Mouse (Mus musculus): ENCODE results near the gene Cntrl. TPM values are rescaled to one million over a fixed set of nuclear protein-coding genes. Genes with fewer than 3 reads are reported as not detected.
A peak's percentile ranks its signal among the peaks of the same experiment; 100 is the strongest.

Gene Cntrl
- 32.0 and 34.5 TPM in 2 replicates for polyA plus RNA-seq (2016; fragmentation: Nextera tagmentation; extraction: Ambion mirVana)

GRCm38 (mm10) chr2:35109141-35109923 is at the start of gene Cntrl:
TSS of gene Cntrl (plus strand) at chr2:35109492.
- H3K4me2 ChIP-seq = peak within 1 kb of the TSS; percentile 67
- no peaks in the 10 kb centered on the region for H3K27me3 ChIP-seq
- WGBS = under 1% methylated on average over 62 of the region's 62 CpGs
- H3K9me3 ChIP-seq = no peaks in the 10 kb centered on the region
- peak within 1 kb of the TSS; percentile 81 for H3K9ac ChIP-seq (replicated peaks)
- H3K36me3 ChIP-seq = no peaks in the 10 kb centered on the region
- peak within 1 kb of the TSS; percentile 84 for H3K27ac ChIP-seq
- peak within 1 kb of the TSS; percentile 80 for H3K4me3 ChIP-seq (replicated peaks)
- ATAC-seq (ENCODE audit: insufficient number of reproducible peaks, insufficient read depth, low FRiP score, low TSS enrichment, low read depth) = peak; percentile 95
- peaks cover 3% of the 10 kb centered on the region; the same call in 1 of the 2 replicates for H3K4me1 ChIP-seq (replicated peaks)

- Histone ChIP-seq H3K4me2 (no peak overlapping the region), H3K9ac (replicated peaks) (no peak overlapping the region), H3K36me3 (no peaks in the 10 kb centered on the region), H3K27me3 (no peaks in the 10 kb centered on the region), H3K27ac (no peak overlapping the region), H3K9me3 (no peaks in the 10 kb centered on the region), H3K4me1 (replicated peaks) (no peaks in the 10 kb centered on the region), H3K4me3 (replicated peaks) (no peak overlapping the region)
- 81% methylated on average over 5 of the region's 5 CpGs for WGBS
- ATAC-seq (ENCODE audit: insufficient number of reproducible peaks, insufficient read depth, low FRiP score, low TSS enrichment, low read depth) = no peak
Measured at GRCm38 (mm10) chr2:35060256-35060655, 49.0 kb upstream of the Cntrl start.

GRCm38 (mm10) chr2:35060897-35061296 is 48.4 kb upstream of the Cntrl start:
- Histone ChIP-seq H3K36me3 (no peaks in the 10 kb centered on the region), H3K4me3 (replicated peaks) (no peak overlapping the region), H3K9ac (replicated peaks) (no peak overlapping the region), H3K27me3 (no peaks in the 10 kb centered on the region), H3K4me2 (no peak overlapping the region), H3K9me3 (no peaks in the 10 kb centered on the region), H3K4me1 (replicated peaks) (no peaks in the 10 kb centered on the region), H3K27ac (no peak overlapping the region)
- ATAC-seq (ENCODE audit: insufficient number of reproducible peaks, insufficient read depth, low FRiP score, low TSS enrichment, low read depth) = no peak
- 58% methylated on average over 6 of the region's 6 CpGs for WGBS

GRCm38 (mm10) chr2:35061338-35061737 is 48.0 kb upstream of the Cntrl start, which contains the start of gene Hc:
TSS of gene Hc (minus strand) at chr2:35061438.
- Histone ChIP-seq H3K27ac (no peak within 1 kb of the TSS), H3K4me2 (no peak within 1 kb of the TSS), H3K9me3 (no peaks in the 10 kb centered on the region), H3K4me1 (replicated peaks) (no peaks in the 10 kb centered on the region), H3K9ac (replicated peaks) (no peak within 1 kb of the TSS), H3K27me3 (no peaks in the 10 kb centered on the region), H3K36me3 (no peaks in the 10 kb centered on the region), H3K4me3 (replicated peaks) (no peak within 1 kb of the TSS)
- 81% methylated on average over 5 of the region's 5 CpGs for WGBS
- no peak for ATAC-seq (ENCODE audit: insufficient number of reproducible peaks, insufficient read depth, low FRiP score, low TSS enrichment, low read depth)

GRCm38 (mm10) chr2:35063333-35064030 is 45.8 kb upstream of the Cntrl start:
- Histone ChIP-seq H3K4me1 (replicated peaks) (no peaks in the 10 kb centered on the region), H3K4me2 (no peak overlapping the region), H3K36me3 (no peaks in the 10 kb centered on the region), H3K9ac (replicated peaks) (no peak overlapping the region), H3K27ac (no peak overlapping the region), H3K9me3 (no peaks in the 10 kb centered on the region), H3K4me3 (replicated peaks) (no peak overlapping the region), H3K27me3 (no peaks in the 10 kb centered on the region)
- ATAC-seq (ENCODE audit: insufficient number of reproducible peaks, insufficient read depth, low FRiP score, low TSS enrichment, low read depth) = no peak
- whole genome bisulfite sequencing = 92% methylated on average over 6 of the region's 6 CpGs

- Histone ChIP-seq H3K27ac (no peak overlapping the region), H3K4me2 (no peak overlapping the region), H3K4me1 (replicated peaks) (no peaks in the 10 kb centered on the region), H3K27me3 (no peaks in the 10 kb centered on the region), H3K4me3 (replicated peaks) (no peak overlapping the region), H3K9me3 (no peaks in the 10 kb centered on the region), H3K36me3 (no peaks in the 10 kb centered on the region), H3K9ac (replicated peaks) (no peak overlapping the region)
- no peak for ATAC-seq (ENCODE audit: insufficient number of reproducible peaks, insufficient read depth, low FRiP score, low TSS enrichment, low read depth)
- WGBS = 87% methylated on average over 13 of the region's 13 CpGs
Measured at GRCm38 (mm10) chr2:35066525-35067082, 42.7 kb upstream of the Cntrl start.

GRCm38 (mm10) chr2:35067117-35067516 is 42.2 kb upstream of the Cntrl start:
- no peak for ATAC-seq (ENCODE audit: insufficient number of reproducible peaks, insufficient read depth, low FRiP score, low TSS enrichment, low read depth)
- Histone ChIP-seq H3K36me3 (no peaks in the 10 kb centered on the region), H3K9ac (replicated peaks) (no peak overlapping the region), H3K27me3 (no peaks in the 10 kb centered on the region), H3K9me3 (no peaks in the 10 kb centered on the region), H3K4me2 (no peak overlapping the region), H3K4me1 (replicated peaks) (no peaks in the 10 kb centered on the region), H3K27ac (no peak overlapping the region), H3K4me3 (replicated peaks) (no peak overlapping the region)
- 88% methylated on average over 11 of the region's 11 CpGs for WGBS

GRCm38 (mm10) chr2:35069124-35069523 is 40.2 kb upstream of the Cntrl start:
- Histone ChIP-seq H3K9ac (replicated peaks) (no peak overlapping the region), H3K4me1 (replicated peaks) (no peaks in the 10 kb centered on the region), H3K4me3 (replicated peaks) (no peak overlapping the region), H3K4me2 (no peak overlapping the region), H3K27me3 (no peaks in the 10 kb centered on the region), H3K27ac (no peak overlapping the region), H3K9me3 (no peaks in the 10 kb centered on the region), H3K36me3 (no peaks in the 10 kb centered on the region)
- no peak for ATAC-seq (ENCODE audit: insufficient number of reproducible peaks, insufficient read depth, low FRiP score, low TSS enrichment, low read depth)
- WGBS = 88% methylated on average over 1 of the region's 1 CpGs

GRCm38 (mm10) chr2:35070275-35070674 is 39.0 kb upstream of the Cntrl start:
- no peak overlapping the region for H3K27ac ChIP-seq
- 70% methylated on average over 4 of the region's 4 CpGs for WGBS
- no peak overlapping the region for H3K4me2 ChIP-seq
- H3K9ac ChIP-seq (replicated peaks) = no peak overlapping the region
- no peak overlapping the region for H3K4me3 ChIP-seq (replicated peaks)
- H3K9me3 ChIP-seq = no peaks in the 10 kb centered on the region
- no peaks in the 10 kb centered on the region for H3K27me3 ChIP-seq
- no peaks in the 10 kb centered on the region for H3K4me1 ChIP-seq (replicated peaks)
- ATAC-seq (ENCODE audit: insufficient number of reproducible peaks, insufficient read depth, low FRiP score, low TSS enrichment, low read depth) = no peak
- no peaks in the 10 kb centered on the region for H3K36me3 ChIP-seq

- 78% methylated on average over 2 of the region's 2 CpGs for WGBS
- H3K36me3 ChIP-seq = no peaks in the 10 kb centered on the region
- no peak overlapping the region for H3K4me3 ChIP-seq (replicated peaks)
- H3K9ac ChIP-seq (replicated peaks) = no peak overlapping the region
- H3K9me3 ChIP-seq = no peaks in the 10 kb centered on the region
- no peak for ATAC-seq (ENCODE audit: insufficient number of reproducible peaks, insufficient read depth, low FRiP score, low TSS enrichment, low read depth)
- no peaks in the 10 kb centered on the region for H3K4me1 ChIP-seq (replicated peaks)
- no peaks in the 10 kb centered on the region; the same call in 1 of the 2 replicates for H3K27me3 ChIP-seq
- H3K27ac ChIP-seq = no peak overlapping the region
- H3K4me2 ChIP-seq = no peak overlapping the region
Measured at GRCm38 (mm10) chr2:35072547-35072946, 36.7 kb upstream of the Cntrl start.

GRCm38 (mm10) chr2:35074328-35074727 is 35.0 kb upstream of the Cntrl start:
- H3K9me3 ChIP-seq = no peaks in the 10 kb centered on the region
- 90% methylated on average over 3 of the region's 3 CpGs for WGBS
- no peak overlapping the region for H3K4me3 ChIP-seq (replicated peaks)
- no peak overlapping the region for H3K4me2 ChIP-seq
- no peaks in the 10 kb centered on the region for H3K36me3 ChIP-seq
- no peaks in the 10 kb centered on the region for H3K4me1 ChIP-seq (replicated peaks)
- no peak for ATAC-seq (ENCODE audit: insufficient number of reproducible peaks, insufficient read depth, low FRiP score, low TSS enrichment, low read depth)
- H3K9ac ChIP-seq (replicated peaks) = no peak overlapping the region
- no peaks in the 10 kb centered on the region; the same call in 1 of the 2 replicates for H3K27me3 ChIP-seq
- H3K27ac ChIP-seq = no peak overlapping the region

Data from limb, embryonic 12.5 days (tissue).